Mouse (Mus musculus): ENCODE measurements around the gene Rcor2.

The Rcor2 gene

DNA sequence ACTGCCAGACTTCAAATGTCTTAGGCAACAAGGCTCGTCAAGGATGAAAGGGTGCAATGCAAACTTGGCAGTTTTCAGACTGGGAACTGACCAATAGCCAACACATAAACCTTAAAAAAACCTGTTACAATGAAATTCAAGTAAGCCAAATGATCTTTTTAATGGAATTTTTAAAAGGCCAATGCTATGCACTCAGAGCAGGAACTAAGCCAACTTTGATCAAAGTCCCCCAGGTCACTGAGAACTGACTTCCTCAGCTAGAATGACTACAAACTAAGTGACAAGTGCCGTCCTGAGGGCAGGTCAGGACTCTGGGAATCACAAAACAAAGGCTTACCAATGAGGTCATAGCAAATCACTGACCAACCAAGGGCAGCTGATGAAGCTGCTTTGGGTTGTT, 53.1 kb downstream of the Rcor2 start:
- no peak for DNase-seq (ENCODE audit: low spot score in 2 of 2)

DNA sequence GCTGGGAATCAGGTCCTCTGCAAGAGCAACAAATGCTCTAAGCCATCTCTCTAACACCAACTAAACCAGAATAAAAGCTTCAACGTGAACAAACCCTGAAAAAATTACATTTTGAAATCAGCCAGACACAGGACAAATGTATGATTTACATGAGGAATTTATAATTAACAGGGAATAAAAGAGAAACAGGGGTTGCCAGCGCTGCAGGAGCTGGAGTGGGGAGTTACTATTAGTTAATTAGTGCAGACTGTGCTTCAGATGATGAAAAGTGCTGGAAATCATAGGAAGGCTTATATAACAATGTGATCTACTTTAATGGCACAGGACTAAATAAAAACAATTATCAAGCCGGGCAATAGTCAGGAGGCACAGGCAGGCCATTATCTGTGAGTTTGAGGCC, 54.3 kb downstream of the Rcor2 start:
- no peak for DNase-seq (ENCODE audit: low spot score in 2 of 2)
